Mouse (Mus musculus) cerebellum, adult 11-12 months (tissue): ENCODE results near the gene Rxrb.

ENCODE experiments used
- DNase-seq: peaks from one replicate; pipeline ENCODE4 v3.0.0; 2022

Gene Rxrb

GRCm38 (mm10) chr17:34026221-34026620 is 5.4 kb upstream of the Rxrb start:
- DNase-seq, result peak; percentile 62

GRCm38 (mm10) chr17:34026917-34027655 is 4.5 kb upstream of the Rxrb start:
- peak; percentile 67 for DNase-seq

GRCm38 (mm10) chr17:34027656-34028223 is 3.9 kb upstream of the Rxrb start, which contains the start of gene H2-Ke6:
Gene H2-Ke6 (minus strand): TSS chr17:34028060.
- DNase-seq, result peak; percentile 92

GRCm38 (mm10) chr17:34028501-34029149 is 3.0 kb upstream of the Rxrb start:
- peak; percentile 61 for DNase-seq

- DNase-seq, result peak; percentile 49
These were observed 2.3 kb upstream of the Rxrb start for GRCm38 (mm10) chr17:34029150-34029889.

- peak; percentile 42 for DNase-seq
These were observed 1.6 kb upstream of the Rxrb start for GRCm38 (mm10) chr17:34029890-34030595.

- DNase-seq, result peak; percentile 78
These were observed 718 bp upstream of the Rxrb start for GRCm38 (mm10) chr17:34030861-34031326.

GRCm38 (mm10) chr17:34032174-34032632 is 591 bp downstream of the Rxrb start:
- DNase-seq, result no peak

- DNase-seq, result peak; percentile 68
These were observed 1.2 kb downstream of the Rxrb start for GRCm38 (mm10) chr17:34032806-34033205.

- peak; percentile 66 for DNase-seq
These were observed 1.8 kb downstream of the Rxrb start for GRCm38 (mm10) chr17:34033441-34033840.

GRCm38 (mm10) chr17:34034064-34034463 is 2.5 kb downstream of the Rxrb start:
- DNase-seq, result peak; percentile 70

- DNase-seq, result no peak
These were observed 3.9 kb downstream of the Rxrb start for GRCm38 (mm10) chr17:34035517-34035916.

- peak; percentile 40 for DNase-seq
These were observed 5.0 kb downstream of the Rxrb start for GRCm38 (mm10) chr17:34036647-34037046.

- DNase-seq, result no peak
These were observed 5.6 kb downstream of the Rxrb start for GRCm38 (mm10) chr17:34037241-34037640.

GRCm38 (mm10) chr17:34038440-34038839 is 6.8 kb downstream of the Rxrb start:
- DNase-seq, result peak; percentile 62

- peak; percentile 45 for DNase-seq
These were observed 7.4 kb downstream of the Rxrb start, which contains the start of gene Col11a2 for GRCm38 (mm10) chr17:34038878-34039561. Gene Col11a2 (plus strand): TSS chr17:34039437.

GRCm38 (mm10) chr17:34039562-34040450 is 8.2 kb downstream of the Rxrb start:
- DNase-seq, result no peak

GRCm38 (mm10) chr17:34045941-34046340 is 14.3 kb downstream of the Rxrb start:
- no peak for DNase-seq

- DNase-seq, result no peak
These were observed 15.9 kb downstream of the Rxrb start for GRCm38 (mm10) chr17:34047404-34048050.

- DNase-seq, result no peak
These were observed 25.6 kb downstream of the Rxrb start for GRCm38 (mm10) chr17:34057224-34057623.
